Mouse (Mus musculus): ENCODE measurements at regions not wholly inside any gene's neighbourhood (a gene's known extent, or its start where the extent isn't known, plus 50 kb on each side); places are given as distances from the start of the nearest gene placed in this dataset.
"Not testable (repeated sequence)": the region's sequence is repeated elsewhere in the genome, so short reads cannot be mapped to it uniquely, and the experiment has no call there.

GRCm38 (mm10) chr10:30470831-30471230, 129.7 kb downstream of the Trmt11 start:
- DNase-seq: no peak

- DNase-seq: no peak
Measured at GRCm38 (mm10) chr10:30450616-30451015, 149.9 kb downstream of the Trmt11 start.

- no peak for DNase-seq
Measured at GRCm38 (mm10) chr10:30447057-30447456, 153.5 kb downstream of the Trmt11 start.

- no peak for DNase-seq
Measured at GRCm38 (mm10) chr10:30446572-30446971, 154.0 kb downstream of the Trmt11 start.

GRCm38 (mm10) chr10:30439802-30440201, 160.7 kb downstream of the Trmt11 start:
- no peak for DNase-seq

- no peak for DNase-seq
Measured at GRCm38 (mm10) chr10:30426420-30426923, 174.1 kb downstream of the Trmt11 start.

- peak; percentile 52 to 64 for DNase-seq
Measured at GRCm38 (mm10) chr10:30419391-30420043, 181.0 kb downstream of the Trmt11 start.

- no peak for DNase-seq
Measured at GRCm38 (mm10) chr10:30416314-30416713, 184.2 kb downstream of the Trmt11 start.

- DNase-seq: no peak
Measured at GRCm38 (mm10) chr10:30411736-30412135, 188.8 kb downstream of the Trmt11 start.

GRCm38 (mm10) chr10:30405669-30406393, 194.7 kb downstream of the Trmt11 start:
- DNase-seq: peak; percentile 1 to 7

GRCm38 (mm10) chr10:30370542-30370941, 170.2 kb upstream of the Cenpw start:
- DNase-seq: no peak

- DNase-seq: not testable (repeated sequence)
Measured at GRCm38 (mm10) chr10:30360811-30361210, 160.5 kb upstream of the Cenpw start.

GRCm38 (mm10) chr10:30359051-30359450, 158.7 kb upstream of the Cenpw start:
- peak in 1 of 2 experiments; percentile 3 for DNase-seq

GRCm38 (mm10) chr10:30342965-30343478, 142.7 kb upstream of the Cenpw start:
- no peak for DNase-seq

- no peak for DNase-seq
Measured at GRCm38 (mm10) chr10:30328334-30329014, 128.1 kb upstream of the Cenpw start.

- no peak for DNase-seq
Measured at GRCm38 (mm10) chr10:30327849-30328248, 127.5 kb upstream of the Cenpw start.

- DNase-seq: no peak
Measured at GRCm38 (mm10) chr10:30326861-30327260, 126.5 kb upstream of the Cenpw start.

GRCm38 (mm10) chr10:30295871-30296270, 95.5 kb upstream of the Cenpw start:
- DNase-seq: not testable (repeated sequence)

- no peak for DNase-seq
Measured at GRCm38 (mm10) chr10:30281666-30282065, 81.3 kb upstream of the Cenpw start.

- no peak for DNase-seq
Measured at GRCm38 (mm10) chr10:30280451-30280850, 80.1 kb upstream of the Cenpw start.

GRCm38 (mm10) chr10:30279978-30280377, 79.6 kb upstream of the Cenpw start:
- DNase-seq: no peak

- no peak for DNase-seq
Measured at GRCm38 (mm10) chr10:30278987-30279386, 78.6 kb upstream of the Cenpw start.

- DNase-seq: no peak
Measured at GRCm38 (mm10) chr10:30265129-30265528, 64.8 kb upstream of the Cenpw start.

Data from cerebellum, postnatal 14 days (tissue).